ENCODE assay signal across 24 mouse cellular contexts in the genomic region with DNA sequence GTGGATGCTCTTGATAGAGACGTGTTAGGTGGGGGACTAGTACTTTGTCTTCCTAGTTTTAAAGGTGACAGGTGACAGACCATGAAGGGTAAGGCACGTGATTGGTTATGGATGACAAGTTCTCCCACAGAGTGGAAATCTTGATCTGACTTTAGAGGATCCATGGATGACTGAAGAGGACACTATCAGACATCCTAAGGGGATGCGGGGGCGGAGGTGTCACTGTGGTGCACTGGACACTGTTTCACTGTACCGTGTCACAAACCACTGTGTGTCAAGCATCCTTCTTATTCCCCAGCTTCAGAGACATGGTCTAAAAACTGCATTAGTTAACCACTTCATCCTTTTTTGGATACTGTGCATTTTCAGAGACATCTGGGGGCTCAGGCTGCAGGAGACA.
A peak's percentile ranks its signal among the peaks of the same experiment; 100 is the strongest.
DNase-seq lines count a peak whose midpoint lies in the region; ATAC-seq and TF ChIP-seq lines count a peak whose summit lies in the region.
"Had no signal": no experiment of that assay in that cellular context is flagged by ENCODE, and none has a peak within 500 bp of the region (broad histone marks: within the 10 kb centered on the region; RNA-seq: fewer than 3 reads in every experiment).

No protein-coding gene starts in this region.

- H3K9me3 ChIP-seq in kidney, embryonic 14.5 days (ENCODE audit: control insufficient read depth, low read length), result no peaks in the 10 kb centered on the region
- no peaks in the 10 kb centered on the region for H3K9me3 ChIP-seq in kidney, embryonic 16.5 days (ENCODE audit: low read length)
- H3K9me3 ChIP-seq: embryonic facial prominence, embryonic 10.5 days; embryonic facial prominence, embryonic 12.5 days; forebrain, embryonic 13.5 days; forebrain, embryonic 15.5 days had no signal

- no peak for DNase-seq in kidney, adult 11 months
- DNase-seq in kidney, postnatal 25 days, result no peak
- DNase-seq in kidney, postnatal 4 days, result peak; percentile 26 to 46
- DNase-seq in kidney, adult 2 months, result no peak
- DNase-seq: adrenal gland, adult 8-10 months; adrenal gland, postnatal 14 days; adrenal gland, postnatal 36 days; B cell, adult 2 months; cerebellum, adult 11-12 months; cerebellum, adult 2 months; cerebellum, adult 9-10 months; cerebellum, postnatal 10 days; cerebellum, postnatal 25 days had no signal

- H3K36me3 ChIP-seq in kidney, embryonic 14.5 days (ENCODE audit: control insufficient read depth, insufficient read depth, low read length), result no peaks in the 10 kb centered on the region
- H3K36me3 ChIP-seq in kidney, embryonic 16.5 days (ENCODE audit: insufficient read depth, low read length), result no peaks in the 10 kb centered on the region
- H3K36me3 ChIP-seq in kidney, adult 2 months (ENCODE audit: control insufficient read depth, insufficient read depth, low read length), result no peaks in the 10 kb centered on the region
- H3K36me3 ChIP-seq: embryonic facial prominence, embryonic 10.5 days; embryonic facial prominence, embryonic 12.5 days; forebrain, embryonic 15.5 days; G1E had no signal

- H3K4me1 ChIP-seq in kidney, embryonic 14.5 days (ENCODE audit: control insufficient read depth, insufficient read depth, low read length), result 0 out of 2 replicates have a peak, but pooled peaks cover 5% of the 10 kb centered on the region
- H3K4me1 ChIP-seq in kidney, embryonic 16.5 days (ENCODE audit: insufficient read depth, low read length), result peaks cover 11% of the 10 kb centered on the region
- H3K4me1 ChIP-seq in kidney, adult 2 months (ENCODE audit: control insufficient read depth, insufficient read depth, low read length), result no peaks in the 10 kb centered on the region
- H3K4me1 ChIP-seq: embryonic facial prominence, embryonic 10.5 days; forebrain, embryonic 13.5 days; forebrain, embryonic 15.5 days had no signal

- H3K4me3 ChIP-seq in kidney, embryonic 14.5 days (ENCODE audit: low read length), result no peak overlapping the region
- no peak overlapping the region for H3K4me3 ChIP-seq in kidney, embryonic 16.5 days (ENCODE audit: low read length)
- H3K4me3 ChIP-seq in kidney, adult 2 months (ENCODE audit: insufficient read depth, low read depth, low read length), result no peak overlapping the region
- H3K4me3 ChIP-seq: embryonic facial prominence, embryonic 10.5 days; embryonic facial prominence, embryonic 12.5 days; forebrain, embryonic 13.5 days; forebrain, embryonic 15.5 days had no signal

- no peak overlapping the region for H3K27ac ChIP-seq in kidney, embryonic 14.5 days (ENCODE audit: low read depth, low read length)
- peak overlapping the region; percentile 61 for H3K27ac ChIP-seq in kidney, embryonic 16.5 days (ENCODE audit: low read length)
- H3K27ac ChIP-seq in kidney, adult 2 months (ENCODE audit: insufficient read depth, low read depth, low read length), result no peak overlapping the region
- H3K27ac ChIP-seq: embryonic facial prominence, embryonic 10.5 days; embryonic facial prominence, embryonic 12.5 days; forebrain, embryonic 13.5 days; forebrain, embryonic 15.5 days had no signal

- 0 out of 2 replicates have a peak overlapping the region, but pooled peaks have one; percentile 8 for H3K4me2 ChIP-seq in kidney, embryonic 14.5 days (replicated peaks; ENCODE audit: low read depth, low read length)
- H3K4me2 ChIP-seq in kidney, embryonic 16.5 days (replicated peaks; ENCODE audit: low read depth, low read length), result no peak overlapping the region
- H3K4me2 ChIP-seq: embryonic facial prominence, embryonic 12.5 days; forebrain, embryonic 13.5 days; forebrain, embryonic 15.5 days had no signal

- ATAC-seq in kidney, embryonic 14.5 days (ENCODE audit: low FRiP score, low TSS enrichment), result peak; percentile 82
- peak; percentile 86 for ATAC-seq in kidney, embryonic 16.5 days (ENCODE audit: low FRiP score, low TSS enrichment)
- ATAC-seq: activated CD4-positive, CD25-positive, alpha-beta regulatory T cell, adult 4 months; CD4-positive, CD25-positive, alpha-beta regulatory T cell, adult 4 months; forebrain, embryonic 13.5 days; forebrain, embryonic 15.5 days; Patski had no signal

- no peak overlapping the region for H3K9ac ChIP-seq in kidney, embryonic 14.5 days (ENCODE audit: low read depth, low read length)
- no peak overlapping the region for H3K9ac ChIP-seq in kidney, embryonic 16.5 days (replicated peaks; ENCODE audit: low read length)
- H3K9ac ChIP-seq: embryonic facial prominence, embryonic 12.5 days; forebrain, embryonic 13.5 days; forebrain, embryonic 15.5 days had no signal

- no peak for TF ChIP-seq POLR2A in kidney, adult 2 months (IDR thresholded peaks at IDR 0.05; ENCODE audit: low read depth, low read length)

- no peak for TF ChIP-seq CTCF in kidney, adult 2 months (conservative IDR thresholded peaks at IDR 0.05; ENCODE audit: insufficient read depth, insufficient read length, low read depth, low read length)

- WGBS in kidney, embryonic 14.5 days, result 54% methylated on average over 5 of the region's 5 CpGs
- WGBS in kidney, embryonic 16.5 days, result 43% methylated on average over 5 of the region's 5 CpGs
- WGBS in kidney, adult 2 months, result 59% methylated on average over 5 of the region's 5 CpGs

- H3K27me3 ChIP-seq in kidney, embryonic 14.5 days (ENCODE audit: control insufficient read depth, insufficient read depth, low read length), result no peaks in the 10 kb centered on the region
- H3K27me3 ChIP-seq in kidney, embryonic 16.5 days (ENCODE audit: insufficient read depth, low read length), result no peaks in the 10 kb centered on the region
- H3K27me3 ChIP-seq in kidney, adult 2 months (replicated peaks; ENCODE audit: control insufficient read depth, insufficient read depth, low read length), result no peaks in the 10 kb centered on the region
- H3K27me3 ChIP-seq: CH12.LX; embryonic facial prominence, embryonic 12.5 days; forebrain, embryonic 13.5 days; forebrain, embryonic 15.5 days had no signal

Comparison
In these comparisons a context has a peak if more than half of its experiments do, and no peak if none do; other contexts are left out.
1. DNase-seq: peak in kidney, postnatal 4 days (2 of 2); none in kidney, adult 11 months (single experiment), kidney, postnatal 25 days (0 of 2) and kidney, adult 2 months (single experiment).